Mouse (Mus musculus) thymus, adult 2 months (tissue): Measurements from ENCODE around the gene Ss18l1.

Source experiments
- CTCF ChIP-seq: fragments of 200-500 bp; IDR thresholded peaks from 2 replicates; pipeline ENCODE4 v1.5.1; 2012; ENCODE audit warnings: mild to moderate bottlenecking, control low read depth, low read length, moderate library complexity, borderline replicate concordance; ENCODE audit not compliant: control insufficient read depth, poor library complexity, insufficient read depth; ENCODE audit errors: extremely low read depth
- POLR2A ChIP-seq: fragments of 200-500 bp; IDR thresholded peaks from 2 replicates; pipeline ENCODE4 v1.6.1; 2012; ENCODE audit warnings: mild to moderate bottlenecking, low read length, control low read depth, moderate library complexity; ENCODE audit not compliant: control insufficient read depth, poor library complexity, insufficient read depth; ENCODE audit errors: extremely low read depth

DNA sequence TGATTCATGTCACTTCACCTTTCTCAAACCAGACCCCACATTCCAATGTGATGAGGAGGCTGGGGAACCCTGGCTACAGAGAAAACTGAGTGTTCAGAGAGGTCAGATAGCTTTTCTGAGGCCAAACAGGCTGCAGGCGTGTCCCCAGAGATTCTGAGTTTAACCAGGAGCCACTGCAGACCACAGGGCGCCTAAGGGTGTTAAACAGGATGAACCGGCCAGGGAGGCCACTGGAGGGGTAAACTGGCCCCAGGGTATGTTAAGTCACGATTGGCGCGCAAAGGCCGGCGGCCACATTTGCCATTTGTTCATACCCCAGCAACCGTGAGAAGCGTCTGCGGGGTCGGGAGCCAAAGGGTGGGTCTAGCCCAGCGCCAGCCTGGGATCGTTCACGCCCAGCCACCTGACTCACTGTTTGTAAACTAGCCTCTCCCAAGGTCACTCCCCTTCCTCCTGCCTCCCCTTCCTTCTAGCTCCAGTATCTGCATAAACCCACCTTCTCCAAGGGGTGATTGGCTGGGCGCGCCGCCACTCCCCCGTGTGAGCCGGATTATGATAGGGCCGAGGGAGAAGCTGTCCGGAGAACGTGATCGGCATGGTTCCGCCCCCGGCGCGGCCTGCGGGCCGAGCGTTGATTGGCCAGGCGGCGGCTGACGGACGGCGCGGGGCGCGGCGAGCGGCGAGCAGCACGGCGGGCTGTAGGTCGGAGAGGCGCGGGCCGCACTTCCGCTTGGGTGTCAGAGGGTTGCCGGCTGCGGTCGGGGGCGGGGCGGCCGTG is 76.5 kb downstream of the Ss18l1 start, which contains the start of gene Osbpl2:
- TF ChIP-seq CTCF (0 out of 2 replicates have a peak, but pooled peaks have one; percentile 46), POLR2A (peak; percentile 49; the same call in 1 of the 2 replicates)
